Mouse (Mus musculus) C2C12 (cell line): ENCODE measurements around the gene Fmod.

ENCODE experiments used
- CEBPB ChIP-seq: IDR thresholded peaks from one replicate; pipeline ENCODE4 v1.6.1; 2011; ENCODE audit warnings: low read depth, mild to moderate bottlenecking, control low read depth, moderate library complexity
- CTCF ChIP-seq: IDR thresholded peaks from one replicate; pipeline ENCODE4 v1.5.1; 2011; ENCODE audit not compliant: control insufficient read depth, insufficient read depth, insufficient read length
- MAX ChIP-seq: IDR thresholded peaks from one replicate; pipeline ENCODE4 v1.6.1; 2011; ENCODE audit warnings: mild to moderate bottlenecking, control low read depth
- MYOD1 ChIP-seq: IDR thresholded peaks from one replicate; pipeline ENCODE4 v1.6.1; 2011; ENCODE audit warnings: low read depth; ENCODE audit not compliant: control insufficient read depth, insufficient read length
- MYOG ChIP-seq: IDR thresholded peaks from one replicate; pipeline ENCODE4 v1.6.1; 2011; ENCODE audit not compliant: control insufficient read depth, insufficient read length; ENCODE audit errors: extremely low read depth
- USF1 ChIP-seq: IDR thresholded peaks from one replicate; pipeline ENCODE4 v1.6.1; 2011; ENCODE audit warnings: low read depth, mild to moderate bottlenecking, control low read depth, moderate library complexity

DNA sequence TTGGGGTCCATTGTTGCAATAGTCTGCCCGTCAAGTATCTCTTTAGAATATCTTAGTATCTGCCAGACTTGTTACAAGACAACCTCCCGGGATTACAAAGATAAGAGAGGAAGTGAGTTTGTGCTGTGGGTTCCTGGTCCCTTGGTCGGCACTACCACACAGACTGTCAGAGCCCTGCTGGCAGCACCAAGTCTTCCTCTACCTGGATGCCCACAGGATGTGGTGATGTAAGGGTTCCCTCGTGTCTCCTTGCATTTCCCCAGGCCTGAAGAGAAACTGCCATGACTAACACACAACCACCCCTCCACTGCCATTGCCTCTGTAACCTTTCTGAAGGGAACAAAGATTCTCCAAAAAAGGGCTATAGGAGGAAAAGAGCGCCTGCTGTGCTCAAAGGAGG, 11.1 kb upstream of the Fmod start:
- TF ChIP-seq CTCF (no peak), MYOG (no peak), MYOD1 (no peak), USF1 (no peak), CEBPB (no peak), MAX (no peak)
